Mouse (Mus musculus) cortical plate, adult 2 months (tissue): ENCODE results near the gene Ugt2a3.

Experiments
- CTCF ChIP-seq: fragments of 200-500 bp; IDR thresholded peaks from 2 replicates; pipeline ENCODE4 v1.5.1; 2011; ENCODE audit warnings: mild to moderate bottlenecking, control low read depth, low read length; ENCODE audit not compliant: insufficient read depth; ENCODE audit errors: extremely low read depth
- POLR2A ChIP-seq: fragments of 200-500 bp; IDR thresholded peaks from 2 replicates; pipeline ENCODE4 v1.6.1; 2011; ENCODE audit warnings: mild to moderate bottlenecking, low read length, control low read depth; ENCODE audit not compliant: insufficient read depth; ENCODE audit errors: extremely low read depth

GRCm38 (mm10) chr5:87311392-87311791 lies 25.6 kb downstream of the Ugt2a3 start:
- no peak for TF ChIP-seq CTCF
- TF ChIP-seq POLR2A = no peak
